Mouse (Mus musculus) small intestine, adult 2 months (tissue): ENCODE measurements around the gene Zfp976.
"Not testable (repeated sequence)": the region's sequence is repeated elsewhere in the genome, so short reads cannot be mapped to it uniquely, and the experiment has no call there.

Experiments used
- CTCF ChIP-seq: fragments of 200-500 bp; IDR thresholded peaks from 2 replicates; pipeline ENCODE4 v1.5.1; 2012; ENCODE audit warnings: low read depth, mild to moderate bottlenecking, control low read depth, inconsistent platforms, low read length, moderate library complexity, mixed read lengths; ENCODE audit not compliant: insufficient replicate concordance, insufficient read length; ENCODE audit errors: extremely low read depth
- POLR2A ChIP-seq: fragments of 200-500 bp; IDR thresholded peaks from 2 replicates; pipeline ENCODE4 v1.6.1; 2012; ENCODE audit warnings: low read depth, mild to moderate bottlenecking, control low read depth, inconsistent platforms, low read length, moderate library complexity

DNA sequence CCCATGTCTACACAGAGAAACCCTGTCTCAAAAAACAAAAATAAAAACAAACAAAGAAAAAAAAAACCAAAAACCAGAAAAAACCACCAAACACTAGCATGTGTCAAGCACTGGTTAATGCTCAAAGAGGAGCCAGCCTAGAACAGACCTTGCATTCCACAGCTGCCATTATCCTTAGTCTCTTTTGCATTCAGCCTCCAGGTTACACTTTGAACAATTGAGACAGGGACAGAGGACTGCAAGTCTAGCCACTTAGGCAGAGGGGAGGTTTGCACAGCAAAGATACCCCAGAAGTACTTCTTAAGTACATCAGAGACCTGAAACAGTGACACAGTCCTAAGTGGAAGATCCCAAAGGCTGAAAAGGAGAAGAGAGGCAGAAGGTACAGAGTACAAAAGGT, 51.1 kb downstream of the Zfp976 start:
- not testable (repeated sequence) for TF ChIP-seq CTCF, POLR2A
